Mouse (Mus musculus): ENCODE measurements around the gene Ppp1r12c. TPM values are rescaled to one million over a fixed set of nuclear protein-coding genes. Genes with fewer than 3 reads are reported as not detected.

The Ppp1r12c gene
- total and polyA plus RNA-seq, 3 experiments = 55.8 to 103 (median 71.0) TPM

- no peaks in the 10 kb centered on the region for H3K9me3 ChIP-seq (replicated peaks; ENCODE audit: low read length)
- dilution Hi-C loops (cut with MboI; ENCODE audit: extremely low pct_ligation_motif_present, extremely low pct_unique_long_range_greater_than_20kb, low sequenced_read_pairs) = no loop called here
- H3K9ac ChIP-seq (ENCODE audit: insufficient read depth, low read depth) = no peak overlapping the region
- H3K4me1 ChIP-seq (ENCODE audit: control insufficient read depth in 1 of 2, insufficient read depth in 2 of 2) = peaks cover 0 to 1% of the 10 kb centered on the region in 2 experiments; a peak in 1 of 4 replicates
- H3K27me3 ChIP-seq (replicated peaks) = no peaks in the 10 kb centered on the region
- H3K4me3 ChIP-seq (replicated peaks in 1 of 3; ENCODE audit: low read depth in 2 of 3, low read length in 2 of 3, poor library complexity in 1 of 3) = no peak overlapping the region
- in situ Hi-C loops (cut with MboI; ENCODE audit: low pct_ligation_motif_present, low pct_unique_long_range_greater_than_20kb, low sequenced_read_pairs) = no loop called here
- H3K79me2 ChIP-seq (replicated peaks; ENCODE audit: control insufficient read depth, extremely low read depth, insufficient read depth, poor library complexity, severe bottlenecking) = peaks cover 14% of the 10 kb centered on the region; the same call in 1 of the 2 replicates
- H3K36me3 ChIP-seq (replicated peaks in 1 of 2; ENCODE audit: control insufficient read depth in 1 of 2, insufficient read depth in 1 of 2, low read length in 1 of 2) = peaks cover 81 to 100% of the 10 kb centered on the region in 2 experiments
- TF ChIP-seq IRF4 (IDR thresholded peaks at IDR 0.05; ENCODE audit: low read depth, low read length) (no peak), POLR2AphosphoS2 (IDR thresholded peaks at IDR 0.05; ENCODE audit: low read depth, low read length) (no peak), JUN (IDR thresholded peaks at IDR 0.05; ENCODE audit: insufficient read depth, low read depth, low read length) (no peak)
- no peak overlapping the region for H3K4me2 ChIP-seq (ENCODE audit: insufficient read depth, low read depth, poor library complexity, severe bottlenecking)
- no peak for DNase-seq (ENCODE audit: extremely low read depth)
- no peak overlapping the region for H3K27ac ChIP-seq (ENCODE audit: insufficient read depth, low read depth)
Observed at GRCm38 (mm10) chr7:4491308-4491707, 10.2 kb downstream of the Ppp1r12c start.

- no peak overlapping the region for H3K9ac ChIP-seq (ENCODE audit: insufficient read depth, low read depth)
- TF ChIP-seq RCOR1 (conservative IDR thresholded peaks at IDR 0.05; ENCODE audit: low read depth, low read length) (no peak), NRF1 (IDR thresholded peaks at IDR 0.05; ENCODE audit: low read depth, low read length) (no peak), NELFE (IDR thresholded peaks at IDR 0.05; ENCODE audit: low read depth, low read length) (no peak), RAD21 (IDR thresholded peaks at IDR 0.05; ENCODE audit: low read depth, low read length) (no peak), USF1 (IDR thresholded peaks at IDR 0.05; ENCODE audit: low read depth, low read length) (no peak), ETS1 (conservative IDR thresholded peaks at IDR 0.05; ENCODE audit: low read depth, low read length) (no peak), SIN3A (IDR thresholded peaks at IDR 0.05; ENCODE audit: low read length) (no peak), CHD2 (IDR thresholded peaks at IDR 0.05; ENCODE audit: low read length) (no peak), GABPA (IDR thresholded peaks at IDR 0.05; ENCODE audit: insufficient replicate concordance, low read depth, low read length) (no peak), TCF12 (IDR thresholded peaks at IDR 0.05; ENCODE audit: low read depth, low read length) (no peak), POLR2A (IDR thresholded peaks at IDR 0.05; ENCODE audit: low read depth, low read length) (no peak), POLR2AphosphoS2 (IDR thresholded peaks at IDR 0.05; ENCODE audit: low read depth, low read length) (no peak), USF2 (conservative IDR thresholded peaks at IDR 0.05; ENCODE audit: low read depth, low read length) (no peak), CTCF (conservative IDR thresholded peaks at IDR 0.05 in 1 of 2, IDR thresholded peaks at IDR 0.05 in 1 of 2; ENCODE audit: low read depth in 2 of 2, low read length in 2 of 2) (no peak), TBP (conservative IDR thresholded peaks at IDR 0.05; ENCODE audit: low read depth, low read length) (no peak)
- H3K79me2 ChIP-seq (replicated peaks; ENCODE audit: control insufficient read depth, extremely low read depth, insufficient read depth, poor library complexity, severe bottlenecking) = no peaks in the 10 kb centered on the region
- H3K27ac ChIP-seq (ENCODE audit: insufficient read depth, low read depth) = no peak overlapping the region
- no peaks in the 10 kb centered on the region for H3K4me1 ChIP-seq (ENCODE audit: control insufficient read depth in 1 of 2, insufficient read depth in 2 of 2)
- H3K27me3 ChIP-seq (replicated peaks) = no peaks in the 10 kb centered on the region
- H3K4me2 ChIP-seq (ENCODE audit: insufficient read depth, low read depth, poor library complexity, severe bottlenecking) = no peak overlapping the region
- H3K36me3 ChIP-seq (replicated peaks in 1 of 2; ENCODE audit: control insufficient read depth in 1 of 2, insufficient read depth in 1 of 2, low read length in 1 of 2) = peaks cover 83 to 100% of the 10 kb centered on the region in 2 experiments
- dilution Hi-C loops (cut with MboI; ENCODE audit: extremely low pct_ligation_motif_present, extremely low pct_unique_long_range_greater_than_20kb, low sequenced_read_pairs) = no loop called here
- H3K9me3 ChIP-seq (replicated peaks; ENCODE audit: low read length) = no peaks in the 10 kb centered on the region
- no peak for DNase-seq (ENCODE audit: extremely low read depth)
- no peak overlapping the region for H3K4me3 ChIP-seq (replicated peaks in 1 of 3; ENCODE audit: low read depth in 2 of 3, low read length in 2 of 3, poor library complexity in 1 of 3)
- in situ Hi-C loops (cut with MboI; ENCODE audit: low pct_ligation_motif_present, low pct_unique_long_range_greater_than_20kb, low sequenced_read_pairs) = no loop called here
Observed at GRCm38 (mm10) chr7:4482281-4482680, 19.2 kb downstream of the Ppp1r12c start.
